Mouse (Mus musculus): ENCODE measurements around the gene Tusc2.
"Not testable (repeated sequence)": the region's sequence is repeated elsewhere in the genome, so short reads cannot be mapped to it uniquely, and the experiment has no call there.

Tusc2 gene

GRCm38 (mm10) chr9:107545199-107545598 lies 17.9 kb upstream of the Tusc2 start:
- DNase-seq (ENCODE audit: low read depth, low spot score): no peak

- peak; percentile 85 for DNase-seq (ENCODE audit: low read depth, low spot score)
Measured at GRCm38 (mm10) chr9:107545602-107546001, 17.5 kb upstream of the Tusc2 start.

- DNase-seq (ENCODE audit: low read depth, low spot score): peak; percentile 93
Measured at GRCm38 (mm10) chr9:107547026-107547425, 16.0 kb upstream of the Tusc2 start, which contains the start of gene Zmynd10. TSS of gene Zmynd10 (plus strand) at chr9:107547298.

GRCm38 (mm10) chr9:107547957-107548356 lies 15.1 kb upstream of the Tusc2 start:
- no peak for DNase-seq (ENCODE audit: low read depth, low spot score)

- DNase-seq (ENCODE audit: low read depth, low spot score): no peak
Measured at GRCm38 (mm10) chr9:107548820-107549219, 14.2 kb upstream of the Tusc2 start.

GRCm38 (mm10) chr9:107549297-107550074 lies 13.6 kb upstream of the Tusc2 start:
- no peak for DNase-seq (ENCODE audit: low read depth, low spot score)

GRCm38 (mm10) chr9:107550491-107551116 lies 12.5 kb upstream of the Tusc2 start:
- DNase-seq (ENCODE audit: low read depth, low spot score): no peak

- peak; percentile 87 for DNase-seq (ENCODE audit: low read depth, low spot score)
Measured at GRCm38 (mm10) chr9:107551117-107551889, 11.8 kb upstream of the Tusc2 start, which contains the start of gene Rassf1. TSS of gene Rassf1 (plus strand) at chr9:107551555.

GRCm38 (mm10) chr9:107551890-107552355 lies 11.1 kb upstream of the Tusc2 start:
- DNase-seq (ENCODE audit: low read depth, low spot score): no peak

- no peak for DNase-seq (ENCODE audit: low read depth, low spot score)
Measured at GRCm38 (mm10) chr9:107552690-107553393, 10.2 kb upstream of the Tusc2 start.

GRCm38 (mm10) chr9:107553541-107554318 lies 9.3 kb upstream of the Tusc2 start:
- DNase-seq (ENCODE audit: low read depth, low spot score): peak; percentile 60

- peak; percentile 100 for DNase-seq (ENCODE audit: low read depth, low spot score)
Measured at GRCm38 (mm10) chr9:107554319-107554825, 8.7 kb upstream of the Tusc2 start.

GRCm38 (mm10) chr9:107555031-107555457 lies 8.0 kb upstream of the Tusc2 start:
- no peak for DNase-seq (ENCODE audit: low read depth, low spot score)

GRCm38 (mm10) chr9:107555701-107556100 lies 7.4 kb upstream of the Tusc2 start:
- no peak for DNase-seq (ENCODE audit: low read depth, low spot score)

- no peak for DNase-seq (ENCODE audit: low read depth, low spot score)
Measured at GRCm38 (mm10) chr9:107556346-107556745, 6.7 kb upstream of the Tusc2 start.

- not testable (repeated sequence) for DNase-seq (ENCODE audit: low read depth, low spot score)
Measured at GRCm38 (mm10) chr9:107565556-107565955, 2.5 kb downstream of the Tusc2 start.

GRCm38 (mm10) chr9:107566041-107566709 lies 3.1 kb downstream of the Tusc2 start:
- DNase-seq (ENCODE audit: low read depth, low spot score): peak; percentile 85

GRCm38 (mm10) chr9:107566855-107567254 lies 3.8 kb downstream of the Tusc2 start:
- no peak for DNase-seq (ENCODE audit: low read depth, low spot score)

- no peak for DNase-seq (ENCODE audit: low read depth, low spot score)
Measured at GRCm38 (mm10) chr9:107567702-107568319, 4.8 kb downstream of the Tusc2 start, which contains the start of gene Hyal2. TSS of gene Hyal2 (plus strand) at chr9:107567945.
